Mouse (Mus musculus): ENCODE data around the gene Prkar1b. TPM values are rescaled to one million over a fixed set of nuclear protein-coding genes. Genes with fewer than 3 reads are reported as not detected.

The Prkar1b gene
- polyA plus RNA-seq, 1 experiment = 1.3 TPM

DNA sequence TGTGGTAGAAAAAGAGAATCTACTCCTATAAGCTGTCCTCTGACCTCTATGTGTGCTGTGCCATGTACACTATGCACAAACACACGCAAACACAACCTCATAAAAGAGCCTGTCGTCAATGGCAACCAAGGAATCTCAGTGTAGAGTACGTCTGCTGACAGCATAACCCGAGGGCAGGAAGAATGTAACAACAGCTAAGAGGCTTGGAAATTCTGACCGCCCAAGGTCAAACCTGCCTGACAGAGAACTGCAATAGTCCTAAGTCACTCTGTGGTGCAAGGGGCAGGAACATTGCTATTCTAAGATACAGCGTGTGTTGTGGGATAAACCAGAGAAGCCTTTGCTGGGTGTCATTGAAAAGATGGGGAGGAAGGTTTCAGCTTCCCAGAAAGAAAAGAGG is 68.4 kb downstream of the Prkar1b start:
- Histone ChIP-seq H3K4me3 (no peak overlapping the region), H3K4me2 (ENCODE audit: low read depth) (peak overlapping the region; percentile 31), H3ac (ENCODE audit: control insufficient read depth, insufficient read length) (no peak overlapping the region), H3K79me2 (ENCODE audit: control insufficient read depth, insufficient read depth) (no peaks in the 10 kb centered on the region), H3K27me3 (ENCODE audit: control insufficient read depth, insufficient read depth, insufficient read length) (no peaks in the 10 kb centered on the region), H3K36me3 (ENCODE audit: control insufficient read depth, insufficient read depth) (no peaks in the 10 kb centered on the region)
- TF ChIP-seq TCF3 (IDR thresholded peaks at IDR 0.05; ENCODE audit: insufficient read length, low read depth) = no peak
- TF ChIP-seq MAX (IDR thresholded peaks at IDR 0.05; ENCODE audit: low read depth) = no peak
- TF ChIP-seq SRF (IDR thresholded peaks at IDR 0.05; ENCODE audit: control insufficient read depth, insufficient read length, low read depth) = no peak
- no peak for TF ChIP-seq POLR2AphosphoS2 (IDR thresholded peaks at IDR 0.05; ENCODE audit: insufficient read length, low read depth)
- TF ChIP-seq MYOD1 (IDR thresholded peaks at IDR 0.05; ENCODE audit: control insufficient read depth in 1 of 3, insufficient read length in 2 of 3, low read depth in 2 of 3) = no peak
- TF ChIP-seq USF1 (IDR thresholded peaks at IDR 0.05; ENCODE audit: low read depth) = no peak
- TF ChIP-seq REST (IDR thresholded peaks at IDR 0.05; ENCODE audit: insufficient read depth, insufficient read length) = no peak
- TF ChIP-seq TCF12 (IDR thresholded peaks at IDR 0.05; ENCODE audit: insufficient read depth, poor library complexity, severe bottlenecking) = no peak
- no peak for TF ChIP-seq E2F4 (IDR thresholded peaks at IDR 0.05; ENCODE audit: insufficient read depth)
- TF ChIP-seq POLR2A (IDR thresholded peaks at IDR 0.05; ENCODE audit: insufficient read length, low read depth) = no peak
- no peak for TF ChIP-seq CEBPB (IDR thresholded peaks at IDR 0.05; ENCODE audit: insufficient read depth, poor library complexity, severe bottlenecking)
- no peak for TF ChIP-seq MYOG (IDR thresholded peaks at IDR 0.05; ENCODE audit: control insufficient read depth in 1 of 3, insufficient read depth in 1 of 3, insufficient read length in 2 of 3, low read depth in 2 of 3)

DNA sequence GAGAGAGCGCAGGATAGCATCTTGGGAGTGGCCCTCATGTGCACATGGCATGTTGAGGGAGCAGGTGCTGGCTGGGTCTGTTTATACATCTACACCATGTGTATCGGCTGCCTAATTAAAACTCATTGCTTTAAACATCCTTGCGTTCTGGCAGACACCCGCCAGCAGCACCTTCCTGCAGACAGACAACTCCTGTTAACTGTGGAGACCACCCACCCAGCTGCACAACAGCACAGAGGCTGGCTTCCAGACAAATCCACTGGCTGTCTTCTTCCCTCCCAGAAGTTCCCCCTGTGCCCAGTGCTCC is 71.7 kb downstream of the Prkar1b start:
- Histone ChIP-seq H3K36me3 (ENCODE audit: control insufficient read depth, insufficient read depth) (no peaks in the 10 kb centered on the region), H3K4me2 (ENCODE audit: low read depth) (no peak overlapping the region), H3K4me3 (no peak overlapping the region), H3ac (ENCODE audit: control insufficient read depth, insufficient read length) (no peak overlapping the region), H3K27me3 (ENCODE audit: control insufficient read depth, insufficient read depth, insufficient read length) (no peaks in the 10 kb centered on the region), H3K79me2 (ENCODE audit: control insufficient read depth, insufficient read depth) (no peaks in the 10 kb centered on the region)
- TF ChIP-seq MYOG (IDR thresholded peaks at IDR 0.05; ENCODE audit: control insufficient read depth in 1 of 3, insufficient read depth in 1 of 3, insufficient read length in 2 of 3, low read depth in 2 of 3) = peak in 1 of 3 experiments; percentile 14
- no peak for TF ChIP-seq MYOD1 (IDR thresholded peaks at IDR 0.05; ENCODE audit: control insufficient read depth in 1 of 3, insufficient read length in 2 of 3, low read depth in 2 of 3)
- no peak for TF ChIP-seq POLR2AphosphoS2 (IDR thresholded peaks at IDR 0.05; ENCODE audit: insufficient read length, low read depth)

DNA sequence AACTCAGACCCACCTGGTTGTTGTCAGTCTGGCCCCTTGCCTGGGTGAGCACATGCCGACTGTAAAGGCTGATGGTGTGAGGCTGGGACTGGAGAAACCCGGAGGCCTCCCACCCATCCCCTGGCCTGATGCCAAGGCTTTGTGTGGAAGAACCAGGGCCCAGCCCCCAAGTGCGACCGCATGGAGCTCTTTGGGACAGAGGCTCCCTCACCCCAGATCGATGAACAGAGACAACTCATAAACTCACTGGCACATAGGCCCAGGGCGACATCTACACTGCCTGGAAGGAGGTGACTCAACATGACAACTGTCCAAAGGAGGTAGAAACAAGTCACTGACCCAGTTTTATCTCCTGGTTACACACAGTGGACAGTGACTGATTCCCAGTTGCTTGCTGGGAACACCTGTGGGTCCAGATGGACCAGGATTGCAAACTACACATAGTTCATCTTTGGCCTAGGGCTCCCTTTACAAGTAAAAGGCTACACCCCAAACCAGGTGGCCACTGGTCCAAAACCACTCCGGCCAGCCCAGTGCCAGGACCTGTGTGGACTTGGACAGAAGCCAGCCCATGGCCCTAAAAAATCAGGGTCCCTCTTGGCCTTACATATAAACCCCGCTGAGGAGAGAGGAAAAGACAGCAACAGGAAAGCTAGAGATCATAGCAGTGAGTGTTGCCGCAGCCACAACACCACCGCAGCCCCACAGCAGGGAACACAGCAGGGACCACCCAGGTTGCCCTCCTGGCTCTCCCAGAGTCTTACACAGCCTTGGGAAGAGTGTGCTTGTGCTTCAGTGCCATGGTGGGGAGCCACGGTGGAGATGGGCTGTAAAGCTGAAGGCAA is 72.3 kb downstream of the Prkar1b start:
- Histone ChIP-seq H3ac (ENCODE audit: control insufficient read depth, insufficient read length) (no peak overlapping the region), H3K36me3 (ENCODE audit: control insufficient read depth, insufficient read depth) (no peaks in the 10 kb centered on the region), H3K79me2 (ENCODE audit: control insufficient read depth, insufficient read depth) (no peaks in the 10 kb centered on the region), H3K27me3 (ENCODE audit: control insufficient read depth, insufficient read depth, insufficient read length) (no peaks in the 10 kb centered on the region), H3K4me2 (ENCODE audit: low read depth) (no peak overlapping the region), H3K4me3 (no peak overlapping the region)
- TF ChIP-seq CEBPB (IDR thresholded peaks at IDR 0.05; ENCODE audit: insufficient read depth, poor library complexity, severe bottlenecking) (no peak), MYOD1 (IDR thresholded peaks at IDR 0.05; ENCODE audit: control insufficient read depth in 1 of 3, insufficient read length in 2 of 3, low read depth in 2 of 3) (peak in 1 of 3 experiments; percentile 35)

DNA sequence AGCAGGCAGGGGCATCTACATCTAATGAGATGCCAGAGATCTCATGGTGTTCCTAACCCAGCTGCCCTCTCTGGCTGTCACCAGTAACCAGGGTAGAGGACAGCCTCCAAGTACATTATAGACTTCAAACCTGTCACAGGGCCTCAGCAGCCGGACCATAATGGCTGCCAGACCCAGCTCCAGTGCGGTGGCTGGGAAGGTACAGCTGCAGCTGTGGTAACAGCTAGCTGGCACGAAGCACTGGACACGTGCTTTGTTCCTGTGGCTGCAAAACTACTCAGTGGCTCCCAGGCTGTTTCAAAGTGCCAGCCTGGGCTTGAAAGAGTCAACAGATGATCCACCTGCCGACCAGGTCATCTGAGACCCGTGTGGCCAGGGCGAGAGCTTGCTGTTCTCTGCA is 73.4 kb downstream of the Prkar1b start:
- Histone ChIP-seq H3K79me2 (ENCODE audit: control insufficient read depth, insufficient read depth) (no peaks in the 10 kb centered on the region), H3K4me3 (no peak overlapping the region), H3K27me3 (ENCODE audit: control insufficient read depth, insufficient read depth, insufficient read length) (no peaks in the 10 kb centered on the region), H3K36me3 (ENCODE audit: control insufficient read depth, insufficient read depth) (no peaks in the 10 kb centered on the region), H3K4me2 (ENCODE audit: low read depth) (no peak overlapping the region), H3ac (ENCODE audit: control insufficient read depth, insufficient read length) (no peak overlapping the region)
- TF ChIP-seq MYOG (IDR thresholded peaks at IDR 0.05; ENCODE audit: control insufficient read depth in 1 of 3, insufficient read depth in 1 of 3, insufficient read length in 2 of 3, low read depth in 2 of 3) = peak; percentile 34 to 65 (median 35)
- TF ChIP-seq E2F4 (IDR thresholded peaks at IDR 0.05; ENCODE audit: insufficient read depth) = no peak
- peak in 2 of 3 experiments; percentile 34 to 69 for TF ChIP-seq MYOD1 (IDR thresholded peaks at IDR 0.05; ENCODE audit: control insufficient read depth in 1 of 3, insufficient read length in 2 of 3, low read depth in 2 of 3)
- TF ChIP-seq USF1 (IDR thresholded peaks at IDR 0.05; ENCODE audit: low read depth) = no peak
- no peak for TF ChIP-seq CEBPB (IDR thresholded peaks at IDR 0.05; ENCODE audit: insufficient read depth, poor library complexity, severe bottlenecking)

DNA sequence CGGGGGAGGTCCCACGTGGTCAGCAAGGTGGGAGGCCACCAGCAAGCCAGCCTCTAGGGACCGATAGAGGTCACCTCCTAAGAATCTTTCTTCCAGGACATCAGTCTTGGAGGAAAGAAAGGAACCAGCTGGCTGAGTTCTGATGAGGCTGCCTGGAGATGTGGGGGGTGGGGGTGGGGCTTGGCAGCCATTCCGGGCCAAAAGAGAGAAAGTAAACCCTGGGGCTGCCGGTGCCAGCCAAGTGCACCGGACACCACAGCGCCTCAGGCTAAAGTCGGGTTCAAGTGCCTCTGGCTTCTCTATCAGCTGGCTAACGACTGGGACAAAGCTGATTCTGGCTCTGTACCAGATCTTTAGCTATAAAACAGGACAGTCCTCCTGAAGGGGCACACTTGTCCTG is 74.0 kb downstream of the Prkar1b start:
- no peak overlapping the region for H3ac ChIP-seq (ENCODE audit: control insufficient read depth, insufficient read length)
- no peak overlapping the region for H3K4me3 ChIP-seq
- TF ChIP-seq USF1 (IDR thresholded peaks at IDR 0.05; ENCODE audit: low read depth) (no peak), TCF3 (IDR thresholded peaks at IDR 0.05; ENCODE audit: insufficient read length, low read depth) (no peak), POLR2A (IDR thresholded peaks at IDR 0.05; ENCODE audit: insufficient read length, low read depth) (no peak), POLR2AphosphoS2 (IDR thresholded peaks at IDR 0.05; ENCODE audit: insufficient read length, low read depth) (no peak), REST (IDR thresholded peaks at IDR 0.05; ENCODE audit: insufficient read depth, insufficient read length) (no peak), SRF (IDR thresholded peaks at IDR 0.05; ENCODE audit: control insufficient read depth, insufficient read length, low read depth) (no peak), CEBPB (IDR thresholded peaks at IDR 0.05; ENCODE audit: insufficient read depth, poor library complexity, severe bottlenecking) (no peak), MAX (IDR thresholded peaks at IDR 0.05; ENCODE audit: low read depth) (no peak), TCF12 (IDR thresholded peaks at IDR 0.05; ENCODE audit: insufficient read depth, poor library complexity, severe bottlenecking) (no peak), MYOD1 (IDR thresholded peaks at IDR 0.05; ENCODE audit: control insufficient read depth in 1 of 3, insufficient read length in 2 of 3, low read depth in 2 of 3) (no peak), MYOG (IDR thresholded peaks at IDR 0.05; ENCODE audit: control insufficient read depth in 1 of 3, insufficient read depth in 1 of 3, insufficient read length in 2 of 3, low read depth in 2 of 3) (no peak), E2F4 (IDR thresholded peaks at IDR 0.05; ENCODE audit: insufficient read depth) (no peak)
- H3K36me3 ChIP-seq (ENCODE audit: control insufficient read depth, insufficient read depth) = no peaks in the 10 kb centered on the region
- H3K4me2 ChIP-seq (ENCODE audit: low read depth) = no peak overlapping the region
- H3K79me2 ChIP-seq (ENCODE audit: control insufficient read depth, insufficient read depth) = no peaks in the 10 kb centered on the region
- no peaks in the 10 kb centered on the region for H3K27me3 ChIP-seq (ENCODE audit: control insufficient read depth, insufficient read depth, insufficient read length)
